Mouse (Mus musculus) urinary bladder, adult 18-20 months (tissue): Measurements from ENCODE around the gene Ngly1.
"Not testable (repeated sequence)": the region's sequence is repeated elsewhere in the genome, so short reads cannot be mapped to it uniquely, and the experiment has no call there.

ENCODE experiments used
- DNase-seq, 2 experiments: peaks; one replicate each; pipeline ENCODE4 v3.0.0; 2022; ENCODE audit warnings: low spot score in 2 of 2, mixed read lengths in 2 of 2

Ngly1 gene

DNA sequence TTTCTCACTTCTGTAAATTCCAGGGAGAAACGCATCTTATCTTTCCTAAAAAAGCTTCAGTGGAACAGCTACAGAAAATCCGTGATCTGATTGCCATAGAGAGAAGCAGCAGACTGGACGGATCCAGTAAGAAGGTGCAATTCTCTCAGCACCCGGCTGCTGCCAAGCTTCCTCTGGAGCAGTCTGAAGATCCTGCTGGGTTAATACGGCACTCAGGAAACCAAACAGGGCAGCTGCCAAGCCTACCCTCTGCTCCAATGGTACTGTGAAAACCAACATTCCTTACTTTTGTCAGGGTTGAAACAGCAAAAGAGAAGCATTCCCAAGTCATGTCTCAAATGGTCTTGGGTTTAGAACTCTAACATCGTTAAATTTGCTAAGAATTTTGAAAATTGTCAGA is 11.5 kb downstream of the Ngly1 start:
- DNase-seq, result no peak

- DNase-seq, result no peak
Observed at GRCm38 (mm10) chr14:16261869-16262268, 12.8 kb downstream of the Ngly1 start.

DNA sequence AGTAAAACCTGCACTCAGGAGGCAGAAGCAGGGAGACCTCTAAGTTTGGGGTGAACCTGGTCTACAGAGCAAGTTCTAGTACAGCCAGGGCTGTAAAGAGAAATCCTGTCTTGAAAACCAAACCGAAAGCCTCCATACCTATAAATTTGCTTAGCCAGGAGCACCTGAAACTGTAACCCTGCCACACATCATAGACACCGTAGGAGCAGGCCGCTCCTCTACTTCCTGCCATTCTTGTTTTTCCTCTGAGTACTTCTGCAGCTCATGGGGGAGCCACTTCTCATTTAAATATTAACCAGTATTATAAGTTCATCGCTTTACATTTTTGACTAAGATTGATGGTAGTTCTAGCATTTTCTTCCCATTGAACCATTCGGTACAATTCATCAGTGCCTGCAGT is 17.9 kb downstream of the Ngly1 start:
- no peak for DNase-seq

- DNase-seq, result no peak
Observed at GRCm38 (mm10) chr14:16269776-16270175, 20.7 kb downstream of the Ngly1 start.

DNA sequence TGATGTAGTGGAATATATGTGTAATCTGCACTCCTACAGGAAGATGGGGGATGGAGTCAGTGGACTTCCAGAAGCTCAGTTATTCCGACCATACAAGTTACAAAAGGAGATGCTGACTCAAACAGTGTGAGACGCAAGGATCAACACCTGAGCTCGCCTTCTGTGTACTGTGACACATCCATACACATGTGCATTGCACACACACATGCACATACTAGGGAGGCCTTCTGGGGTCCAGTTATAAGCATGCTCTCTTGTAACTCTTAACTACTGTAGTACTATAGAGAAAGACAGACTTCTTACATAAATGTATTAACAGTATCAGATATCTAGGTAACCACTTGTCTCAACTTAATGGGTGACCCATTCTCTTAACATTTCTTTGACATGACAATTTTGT is 24.6 kb downstream of the Ngly1 start:
- no peak for DNase-seq

GRCm38 (mm10) chr14:16279196-16279595 is 30.1 kb downstream of the Ngly1 start:
- DNase-seq, result no peak

- no peak for DNase-seq
Observed at GRCm38 (mm10) chr14:16283966-16284365, 34.9 kb downstream of the Ngly1 start.

GRCm38 (mm10) chr14:16292371-16292770 is 43.3 kb downstream of the Ngly1 start:
- DNase-seq, result no peak

GRCm38 (mm10) chr14:16293015-16293414 is 43.9 kb downstream of the Ngly1 start:
- DNase-seq, result no peak

GRCm38 (mm10) chr14:16293921-16294320 is 44.8 kb downstream of the Ngly1 start:
- no peak for DNase-seq

GRCm38 (mm10) chr14:16296816-16297468 is 47.9 kb downstream of the Ngly1 start:
- DNase-seq, result no peak

GRCm38 (mm10) chr14:16301735-16302134 is 52.7 kb downstream of the Ngly1 start:
- DNase-seq, result no peak

DNA sequence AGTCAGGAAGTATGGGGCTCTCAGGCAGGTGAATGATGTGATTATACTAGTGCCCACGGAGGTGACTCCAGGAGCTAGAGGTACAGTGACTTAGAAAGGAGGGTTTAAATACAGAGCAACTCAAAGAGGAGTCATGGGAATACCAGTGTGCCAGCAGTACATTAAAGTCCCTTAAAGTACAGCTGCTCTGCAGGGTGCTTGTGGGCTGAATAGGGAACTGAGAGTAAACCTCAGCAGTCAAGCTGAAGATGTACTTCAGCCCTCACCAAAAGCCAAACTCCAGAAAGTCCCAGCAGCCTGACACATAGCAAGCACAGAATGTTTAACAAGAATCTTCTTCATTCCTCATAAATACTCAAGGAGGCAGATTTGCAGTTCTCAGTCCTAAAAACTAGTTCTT is 53.6 kb downstream of the Ngly1 start:
- DNase-seq, result no peak

- DNase-seq, result no peak
Observed at GRCm38 (mm10) chr14:16310791-16311190, 61.7 kb downstream of the Ngly1 start.

DNA sequence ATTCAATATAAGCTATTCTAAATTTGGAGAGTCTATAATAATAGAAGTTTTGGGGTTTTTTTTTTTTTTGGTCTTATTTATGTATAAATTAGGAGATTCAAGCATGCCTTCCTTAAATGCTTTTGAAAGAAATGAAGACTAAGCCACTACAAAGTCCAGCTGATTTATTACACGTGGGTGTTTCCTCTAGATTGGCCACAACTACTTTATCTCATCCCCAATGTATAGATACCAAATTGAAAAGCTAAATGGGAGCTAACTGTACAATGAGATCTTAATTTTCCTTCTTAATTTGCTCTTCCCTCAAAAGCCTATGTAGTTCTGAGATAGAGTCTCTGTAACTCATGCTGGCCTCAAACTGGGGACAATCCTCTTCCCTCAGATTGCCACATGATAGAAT is 63.5 kb downstream of the Ngly1 start:
- DNase-seq, result no peak

GRCm38 (mm10) chr14:16313073-16313472 is 64.0 kb downstream of the Ngly1 start:
- DNase-seq, result not testable (repeated sequence)

GRCm38 (mm10) chr14:16313936-16314521 is 64.9 kb downstream of the Ngly1 start:
- DNase-seq, result no peak

DNA sequence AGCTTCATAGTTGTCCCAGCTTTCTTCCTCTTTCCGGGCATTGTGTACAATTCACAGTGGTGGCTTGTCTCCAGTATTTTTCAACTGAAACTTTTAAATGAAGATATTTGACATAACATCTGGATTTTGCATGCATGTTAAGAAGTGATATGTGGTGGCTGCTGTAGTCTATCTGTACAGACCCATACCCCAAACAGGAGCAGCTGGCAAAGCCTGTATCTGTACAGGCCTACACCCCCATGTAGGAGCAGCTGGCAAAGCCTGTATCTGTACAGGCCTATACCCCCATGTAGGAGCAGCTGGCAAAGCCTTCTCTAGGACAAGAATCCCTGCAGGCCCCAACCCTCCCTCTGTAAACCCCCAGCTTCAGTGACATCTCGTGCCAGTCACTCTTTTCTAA is 65.8 kb downstream of the Ngly1 start:
- DNase-seq, result no peak

GRCm38 (mm10) chr14:16316715-16317114 is 67.6 kb downstream of the Ngly1 start:
- no peak for DNase-seq

DNA sequence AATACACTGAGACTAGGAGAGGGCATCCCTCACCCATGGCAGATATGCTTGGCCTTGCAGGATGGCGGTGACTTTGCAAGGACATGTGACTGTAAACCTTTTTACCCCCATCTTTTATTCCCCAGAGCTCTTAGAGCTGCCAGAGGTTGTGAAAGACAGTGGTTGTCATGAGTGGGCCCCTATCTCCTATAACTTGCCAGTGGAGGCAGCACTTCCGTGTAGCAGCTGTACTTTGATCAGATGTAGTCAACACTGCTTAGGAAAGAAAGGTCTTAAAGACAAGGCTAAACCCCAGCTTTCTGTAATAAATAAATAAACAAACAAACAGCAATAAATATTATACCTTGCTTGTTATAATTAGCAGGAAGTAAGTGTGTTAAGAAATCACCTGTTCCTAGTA is 70.7 kb downstream of the Ngly1 start:
- no peak for DNase-seq

DNA sequence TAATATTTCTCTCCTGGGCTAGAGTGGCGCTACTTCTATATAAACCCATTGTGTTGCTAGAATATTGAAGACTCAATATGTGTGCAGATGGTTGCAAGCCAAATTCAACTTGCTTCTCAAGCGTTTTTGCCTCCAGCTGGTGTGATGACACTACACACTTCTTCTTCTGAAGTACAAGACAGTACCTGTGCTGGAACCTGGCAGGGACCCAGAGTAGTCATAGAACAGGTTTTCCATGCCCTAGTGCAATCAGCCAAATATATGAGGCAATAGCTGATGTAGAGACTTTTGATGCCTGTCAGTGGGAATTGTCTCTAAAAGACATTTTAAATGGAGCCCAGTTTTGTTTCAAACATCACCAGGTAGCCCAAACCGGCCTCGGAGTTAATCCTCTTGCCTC is 75.3 kb downstream of the Ngly1 start:
- DNase-seq, result no peak

DNA sequence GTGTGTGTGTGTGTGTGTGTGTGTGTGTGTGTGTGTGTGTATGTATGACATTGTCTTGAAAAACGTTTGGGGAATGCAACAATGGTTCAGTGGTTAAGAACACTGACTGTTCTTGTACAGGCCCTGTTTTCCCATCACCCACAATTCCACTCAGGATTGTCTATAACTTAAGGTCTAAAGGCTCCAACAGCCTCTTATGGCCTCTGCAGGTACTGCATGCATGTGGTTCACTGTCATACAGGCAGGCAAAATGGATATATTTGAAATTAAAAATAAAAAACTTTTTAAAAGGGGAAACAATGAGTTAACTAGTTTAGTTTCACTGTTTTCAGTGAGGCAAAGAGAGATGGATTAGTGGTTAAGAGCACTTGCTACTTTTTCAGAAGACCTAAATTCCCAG is 76.1 kb downstream of the Ngly1 start:
- DNase-seq, result no peak

- DNase-seq, result no peak
Observed at GRCm38 (mm10) chr14:16328531-16328930, 79.5 kb downstream of the Ngly1 start.

- DNase-seq, result no peak
Observed at GRCm38 (mm10) chr14:16328959-16329480, 79.9 kb downstream of the Ngly1 start.
